Mouse (Mus musculus) embryonic fibroblast, embryonic 13.5 days (primary cell): ENCODE data around the gene Tes.

Source experiments
- CTCF ChIP-seq: IDR thresholded peaks from 2 replicates; pipeline ENCODE4 v1.5.1; 2011; ENCODE audit warnings: mild to moderate bottlenecking, control low read depth, low read length, moderate library complexity, borderline replicate concordance; ENCODE audit not compliant: insufficient read depth
- POLR2A ChIP-seq: IDR thresholded peaks from 2 replicates; pipeline ENCODE4 v1.6.1; 2011; ENCODE audit warnings: low read depth, mild to moderate bottlenecking, control low read depth, low read length, moderate library complexity

DNA sequence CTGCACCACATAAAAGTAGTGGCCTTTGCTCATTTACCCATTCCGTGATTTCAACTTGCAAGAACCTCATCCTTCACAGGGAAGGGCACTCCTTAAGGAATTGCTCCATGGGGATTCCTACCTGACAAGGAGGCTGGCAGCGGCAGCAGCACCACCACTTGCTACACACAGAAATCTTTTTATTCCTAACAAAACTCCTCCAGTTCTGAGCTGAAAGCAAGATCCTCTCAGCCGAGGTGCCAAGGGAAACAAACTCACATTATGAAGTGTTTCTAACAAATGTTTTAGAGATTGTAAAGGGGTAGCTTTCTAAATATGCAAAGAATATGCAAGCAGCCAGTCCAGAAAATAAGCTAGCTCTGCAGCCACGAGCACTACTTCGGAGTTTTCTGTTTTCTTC, 49.6 kb downstream of the Tes start:
- no peak for TF ChIP-seq CTCF
- no peak for TF ChIP-seq POLR2A
